Mouse (Mus musculus) lung, postnatal 0 days (tissue): ENCODE measurements at regions not wholly inside any gene's neighbourhood (a gene's known extent, or its start where the extent isn't known, plus 50 kb on each side); places are given as distances from the start of the nearest gene placed in this dataset.

Experiments used
- CTCF ChIP-seq: IDR thresholded peaks from 2 replicates; pipeline ENCODE4 v1.5.1; 2016; ENCODE audit warnings: antibody characterized with exemption, mild to moderate bottlenecking
- EP300 ChIP-seq: IDR thresholded peaks from 2 replicates; pipeline ENCODE4 v1.6.1; 2016; ENCODE audit warnings: antibody characterized with exemption, mild to moderate bottlenecking, control low read depth

DNA sequence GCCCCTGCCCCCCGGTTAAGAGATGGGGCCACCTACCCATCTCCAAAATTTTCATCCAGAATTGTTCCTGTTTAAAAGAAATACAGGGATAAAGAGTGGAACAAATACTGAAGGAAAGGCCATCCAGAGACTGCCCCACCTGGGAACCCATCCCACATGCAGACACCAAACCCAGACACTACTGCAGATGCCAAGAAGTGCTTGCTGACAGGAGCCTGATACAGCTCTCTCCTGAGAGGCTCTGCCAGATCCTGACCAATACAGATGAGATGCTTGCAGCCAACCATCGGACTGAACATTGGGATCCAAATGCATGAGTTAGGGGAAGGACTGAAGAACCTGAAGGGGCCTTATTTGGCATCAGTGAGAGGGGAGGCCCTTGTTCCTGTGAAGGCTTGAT, 363.2 kb upstream of the Trib2 start:
- no peak for TF ChIP-seq CTCF
- TF ChIP-seq EP300, result no peak
